Mouse (Mus musculus): ENCODE results near the gene Mgat4d. TPM values are rescaled to one million over a fixed set of nuclear protein-coding genes. Genes with fewer than 3 reads are reported as not detected.

The Mgat4d gene
- polyA plus RNA-seq, 1 experiment from 2014 or later = not detected

- Histone ChIP-seq H3K4me3 (ENCODE audit: low read depth, low read length) (no peak overlapping the region), H3K9me3 (ENCODE audit: control insufficient read depth, low read length) (no peaks in the 10 kb centered on the region), H3K36me3 (ENCODE audit: control insufficient read depth, insufficient read depth, low read length) (no peaks in the 10 kb centered on the region), H3K4me2 (ENCODE audit: low read depth, low read length) (no peak overlapping the region), H3K4me1 (ENCODE audit: control insufficient read depth, insufficient read depth, low read length) (no peaks in the 10 kb centered on the region), H3K27me3 (ENCODE audit: control insufficient read depth, insufficient read depth, low read length) (no peaks in the 10 kb centered on the region), H3K9ac (replicated peaks; ENCODE audit: low read depth, low read length) (no peak overlapping the region), H3K27ac (ENCODE audit: low read depth, low read length) (no peak overlapping the region)
- 30% methylated on average over 6 of the region's 6 CpGs for WGBS
- ATAC-seq (ENCODE audit: low read depth) = no peak
Observed at GRCm38 (mm10) chr8:83406836-83407235, 58.6 kb downstream of the Mgat4d start.

DNA sequence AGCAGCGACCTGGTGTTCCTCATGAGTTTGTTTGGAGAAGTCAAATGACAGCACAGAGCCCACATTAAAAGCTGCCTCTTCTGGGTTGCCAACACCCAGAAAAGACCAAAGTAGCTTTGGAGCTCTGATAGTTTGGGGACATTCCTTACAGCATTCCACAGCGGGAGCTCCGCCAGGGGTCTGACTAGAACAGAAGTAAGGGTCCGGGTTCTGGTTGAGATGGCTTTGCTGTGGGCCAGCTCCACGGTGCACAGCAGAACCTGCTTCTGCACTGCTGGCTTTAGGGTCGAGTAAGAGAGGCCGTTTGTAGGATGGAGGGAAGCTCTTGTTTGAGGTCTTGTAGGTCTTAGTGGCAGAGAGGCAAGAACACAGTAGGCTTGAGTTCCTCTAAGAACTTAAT, 60.2 kb downstream of the Mgat4d start:
- Histone ChIP-seq H3K4me3 (ENCODE audit: low read depth, low read length) (no peak overlapping the region), H3K4me1 (ENCODE audit: control insufficient read depth, insufficient read depth, low read length) (no peaks in the 10 kb centered on the region), H3K9me3 (ENCODE audit: control insufficient read depth, low read length) (no peaks in the 10 kb centered on the region), H3K9ac (replicated peaks; ENCODE audit: low read depth, low read length) (no peak overlapping the region), H3K36me3 (ENCODE audit: control insufficient read depth, insufficient read depth, low read length) (no peaks in the 10 kb centered on the region), H3K27me3 (ENCODE audit: control insufficient read depth, insufficient read depth, low read length) (no peaks in the 10 kb centered on the region), H3K27ac (ENCODE audit: low read depth, low read length) (no peak overlapping the region), H3K4me2 (ENCODE audit: low read depth, low read length) (no peak overlapping the region)
- WGBS = 80% methylated on average over 7 of the region's 7 CpGs
- no peak for ATAC-seq (ENCODE audit: low read depth)

GRCm38 (mm10) chr8:83416878-83417277, 68.6 kb downstream of the Mgat4d start:
- Histone ChIP-seq H3K4me3 (ENCODE audit: low read depth, low read length) (no peak overlapping the region), H3K9ac (replicated peaks; ENCODE audit: low read depth, low read length) (no peak overlapping the region), H3K4me2 (ENCODE audit: low read depth, low read length) (no peak overlapping the region), H3K9me3 (ENCODE audit: control insufficient read depth, low read length) (no peaks in the 10 kb centered on the region), H3K27me3 (ENCODE audit: control insufficient read depth, insufficient read depth, low read length) (no peaks in the 10 kb centered on the region), H3K36me3 (ENCODE audit: control insufficient read depth, insufficient read depth, low read length) (no peaks in the 10 kb centered on the region), H3K4me1 (ENCODE audit: control insufficient read depth, insufficient read depth, low read length) (no peaks in the 10 kb centered on the region), H3K27ac (ENCODE audit: low read depth, low read length) (no peak overlapping the region)
- no peak for ATAC-seq (ENCODE audit: low read depth)
- 97% methylated on average over 15 of the region's 15 CpGs for WGBS

- no peaks in the 10 kb centered on the region for H3K4me1 ChIP-seq (ENCODE audit: control insufficient read depth, insufficient read depth, low read length)
- ATAC-seq (ENCODE audit: low read depth) = no peak
- no peaks in the 10 kb centered on the region for H3K36me3 ChIP-seq (ENCODE audit: control insufficient read depth, insufficient read depth, low read length)
- H3K9me3 ChIP-seq (ENCODE audit: control insufficient read depth, low read length) = no peaks in the 10 kb centered on the region
- no peak overlapping the region for H3K4me2 ChIP-seq (ENCODE audit: low read depth, low read length)
- no peak overlapping the region for H3K4me3 ChIP-seq (ENCODE audit: low read depth, low read length)
- 90% methylated on average over 6 of the region's 6 CpGs for WGBS
- no peak overlapping the region for H3K27ac ChIP-seq (ENCODE audit: low read depth, low read length)
- H3K9ac ChIP-seq (replicated peaks; ENCODE audit: low read depth, low read length) = no peak overlapping the region
- H3K27me3 ChIP-seq (ENCODE audit: control insufficient read depth, insufficient read depth, low read length) = no peaks in the 10 kb centered on the region
Observed at GRCm38 (mm10) chr8:83417970-83418369, 69.7 kb downstream of the Mgat4d start.

GRCm38 (mm10) chr8:83418805-83419516, 70.7 kb downstream of the Mgat4d start:
- ATAC-seq (ENCODE audit: low read depth) = no peak
- no peaks in the 10 kb centered on the region for H3K4me1 ChIP-seq (ENCODE audit: control insufficient read depth, insufficient read depth, low read length)
- H3K9ac ChIP-seq (replicated peaks; ENCODE audit: low read depth, low read length) = no peak overlapping the region
- no peaks in the 10 kb centered on the region for H3K36me3 ChIP-seq (ENCODE audit: control insufficient read depth, insufficient read depth, low read length)
- 91% methylated on average over 11 of the region's 11 CpGs for WGBS
- H3K27me3 ChIP-seq (ENCODE audit: control insufficient read depth, insufficient read depth, low read length) = no peaks in the 10 kb centered on the region
- H3K4me3 ChIP-seq (ENCODE audit: low read depth, low read length) = no peak overlapping the region
- no peak overlapping the region for H3K27ac ChIP-seq (ENCODE audit: low read depth, low read length)
- H3K9me3 ChIP-seq (ENCODE audit: control insufficient read depth, low read length) = no peaks in the 10 kb centered on the region
- no peak overlapping the region for H3K4me2 ChIP-seq (ENCODE audit: low read depth, low read length)

- no peaks in the 10 kb centered on the region for H3K4me1 ChIP-seq (ENCODE audit: control insufficient read depth, insufficient read depth, low read length)
- no peak overlapping the region for H3K9ac ChIP-seq (replicated peaks; ENCODE audit: low read depth, low read length)
- no peak overlapping the region for H3K4me3 ChIP-seq (ENCODE audit: low read depth, low read length)
- H3K27ac ChIP-seq (ENCODE audit: low read depth, low read length) = no peak overlapping the region
- H3K36me3 ChIP-seq (ENCODE audit: control insufficient read depth, insufficient read depth, low read length) = no peaks in the 10 kb centered on the region
- H3K4me2 ChIP-seq (ENCODE audit: low read depth, low read length) = no peak overlapping the region
- no peaks in the 10 kb centered on the region for H3K9me3 ChIP-seq (ENCODE audit: control insufficient read depth, low read length)
- H3K27me3 ChIP-seq (ENCODE audit: control insufficient read depth, insufficient read depth, low read length) = no peaks in the 10 kb centered on the region
- ATAC-seq (ENCODE audit: low read depth) = no peak
- 93% methylated on average over 1 of the region's 1 CpGs for WGBS
Observed at GRCm38 (mm10) chr8:83421354-83421753, 73.1 kb downstream of the Mgat4d start.

DNA sequence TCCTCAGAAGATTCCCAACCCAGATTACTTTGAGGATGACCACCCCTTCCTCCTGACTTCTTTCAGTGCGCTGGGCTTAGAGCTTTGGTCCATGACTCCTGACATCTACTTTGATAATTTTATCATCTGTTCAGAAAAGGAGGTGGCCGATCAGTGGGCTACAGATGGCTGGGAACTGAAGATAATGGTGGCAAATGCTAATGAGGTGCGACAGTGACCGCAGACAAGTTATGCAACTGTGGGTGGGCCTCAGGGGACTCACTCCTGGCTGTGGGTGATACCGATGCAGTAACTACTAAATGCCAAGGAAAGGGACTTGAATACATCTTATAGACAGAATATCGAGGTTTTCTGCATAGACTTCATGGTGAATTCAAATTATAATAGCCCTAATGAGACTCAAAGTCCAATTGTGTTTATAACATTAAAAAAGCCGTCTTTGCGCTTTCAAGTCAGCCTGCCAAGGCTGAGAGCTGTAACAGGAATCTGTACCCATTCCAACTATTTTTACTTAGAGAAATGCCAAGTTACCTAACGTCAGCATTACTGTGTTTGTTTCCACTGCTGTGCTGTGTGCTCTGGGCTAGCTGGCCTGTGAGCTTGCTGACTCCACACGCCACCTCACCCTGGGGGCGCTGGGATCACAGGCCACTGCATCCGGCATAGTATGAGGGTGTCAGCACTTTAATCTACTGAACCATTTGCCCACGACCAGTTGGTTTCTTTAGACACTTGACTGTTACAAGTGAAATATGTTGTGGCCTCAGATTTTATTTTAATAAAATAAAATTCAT, 75.0 kb downstream of the Mgat4d start:
- no peak for ATAC-seq (ENCODE audit: low read depth)
- Histone ChIP-seq H3K36me3 (ENCODE audit: control insufficient read depth, insufficient read depth, low read length) (no peaks in the 10 kb centered on the region), H3K9ac (replicated peaks; ENCODE audit: low read depth, low read length) (no peak overlapping the region), H3K4me1 (ENCODE audit: control insufficient read depth, insufficient read depth, low read length) (no peaks in the 10 kb centered on the region), H3K27ac (ENCODE audit: low read depth, low read length) (no peak overlapping the region), H3K27me3 (ENCODE audit: control insufficient read depth, insufficient read depth, low read length) (no peaks in the 10 kb centered on the region), H3K4me3 (ENCODE audit: low read depth, low read length) (no peak overlapping the region), H3K4me2 (ENCODE audit: low read depth, low read length) (no peak overlapping the region), H3K9me3 (ENCODE audit: control insufficient read depth, low read length) (no peaks in the 10 kb centered on the region)
- WGBS = 68% methylated on average over 13 of the region's 13 CpGs

GRCm38 (mm10) chr8:83425202-83425601, 76.9 kb downstream of the Mgat4d start:
- no peak overlapping the region for H3K9ac ChIP-seq (replicated peaks; ENCODE audit: low read depth, low read length)
- no peak overlapping the region for H3K27ac ChIP-seq (ENCODE audit: low read depth, low read length)
- H3K9me3 ChIP-seq (ENCODE audit: control insufficient read depth, low read length) = no peaks in the 10 kb centered on the region
- no peaks in the 10 kb centered on the region for H3K4me1 ChIP-seq (ENCODE audit: control insufficient read depth, insufficient read depth, low read length)
- no peak overlapping the region for H3K4me3 ChIP-seq (ENCODE audit: low read depth, low read length)
- ATAC-seq (ENCODE audit: low read depth) = no peak
- 95% methylated on average over 6 of the region's 6 CpGs for WGBS
- H3K36me3 ChIP-seq (ENCODE audit: control insufficient read depth, insufficient read depth, low read length) = no peaks in the 10 kb centered on the region
- H3K27me3 ChIP-seq (ENCODE audit: control insufficient read depth, insufficient read depth, low read length) = no peaks in the 10 kb centered on the region
- H3K4me2 ChIP-seq (ENCODE audit: low read depth, low read length) = no peak overlapping the region

- WGBS = 67% methylated on average over 11 of the region's 11 CpGs
- Histone ChIP-seq H3K4me3 (ENCODE audit: low read depth, low read length) (no peak overlapping the region), H3K4me1 (ENCODE audit: control insufficient read depth, insufficient read depth, low read length) (no peaks in the 10 kb centered on the region), H3K27ac (ENCODE audit: low read depth, low read length) (no peak overlapping the region), H3K9me3 (ENCODE audit: control insufficient read depth, low read length) (no peaks in the 10 kb centered on the region), H3K9ac (replicated peaks; ENCODE audit: low read depth, low read length) (no peak overlapping the region), H3K36me3 (ENCODE audit: control insufficient read depth, insufficient read depth, low read length) (no peaks in the 10 kb centered on the region), H3K4me2 (ENCODE audit: low read depth, low read length) (no peak overlapping the region), H3K27me3 (ENCODE audit: control insufficient read depth, insufficient read depth, low read length) (no peaks in the 10 kb centered on the region)
- ATAC-seq (ENCODE audit: low read depth) = no peak
Observed at GRCm38 (mm10) chr8:83426104-83426759, 78.0 kb downstream of the Mgat4d start.

All from neural tube, embryonic 14.5 days (tissue).